Mouse (Mus musculus) CH12.LX (cell line): ENCODE results near the gene Krt87.

Experiments used
- BHLHE40 ChIP-seq: IDR thresholded peaks from 2 replicates; pipeline ENCODE4 v1.6.1; 2011; ENCODE audit warnings: mild to moderate bottlenecking, low read depth, low read length, improper control_type of control experiment
- CTCF ChIP-seq, 2 experiments: IDR thresholded peaks in 1 of 2; conservative IDR thresholded peaks in 1 of 2; 2 replicates each; pipeline ENCODE4 v1.5.1; 2011 to 2012; ENCODE audit warnings: low read depth in 2 of 2, low read length in 2 of 2, improper control_type of control experiment in 1 of 2, inconsistent platforms in 1 of 2, mild to moderate bottlenecking in 1 of 2, moderate library complexity in 1 of 2
- E2F4 ChIP-seq: IDR thresholded peaks from 2 replicates; pipeline ENCODE4 v1.6.1; 2011; ENCODE audit warnings: low read depth, low read length, improper control_type of control experiment; ENCODE audit not compliant: insufficient replicate concordance
- ELF1 ChIP-seq: IDR thresholded peaks from 2 replicates; pipeline ENCODE4 v1.6.1; 2014; ENCODE audit warnings: low read depth, mild to moderate bottlenecking, inconsistent platforms, low read length, improper control_type of control experiment
- JUND ChIP-seq: conservative IDR thresholded peaks from 2 replicates; pipeline ENCODE4 v1.6.1; 2011; ENCODE audit warnings: low read depth, low read length, improper control_type of control experiment
- MAFK ChIP-seq: IDR thresholded peaks from 2 replicates; pipeline ENCODE4 v1.6.1; 2011; ENCODE audit warnings: low read length, improper control_type of control experiment; ENCODE audit not compliant: insufficient replicate concordance
- PAX5 ChIP-seq: IDR thresholded peaks from 2 replicates; pipeline ENCODE4 v1.6.1; 2012; ENCODE audit warnings: low read length, inconsistent platforms, mixed read lengths
- POLR2A ChIP-seq: IDR thresholded peaks from 2 replicates; pipeline ENCODE4 v1.6.1; 2011; ENCODE audit warnings: low read depth, mild to moderate bottlenecking, improper control_type of control experiment, low read length
- RAD21 ChIP-seq: IDR thresholded peaks from 2 replicates; pipeline ENCODE4 v1.6.1; 2011; ENCODE audit warnings: low read depth, mild to moderate bottlenecking, low read length, improper control_type of control experiment, moderate library complexity
- SMC3 ChIP-seq: IDR thresholded peaks from 2 replicates; pipeline ENCODE4 v1.6.1; 2011; ENCODE audit warnings: low read depth, low read length, improper control_type of control experiment
- ZNF384 ChIP-seq: IDR thresholded peaks from 2 replicates; pipeline ENCODE4 v1.6.1; 2012; ENCODE audit warnings: low read depth, low read length, improper control_type of control experiment, inconsistent platforms

GRCm38 (mm10) chr15:101436611-101437010 is 2.0 kb downstream of the Krt87 start:
- TF ChIP-seq RAD21: no peak
- no peak for TF ChIP-seq E2F4
- TF ChIP-seq CTCF (conservative IDR thresholded peaks at IDR 0.05 in 1 of 2, IDR thresholded peaks at IDR 0.05 in 1 of 2; ENCODE audit: low read depth in 2 of 2, low read length in 2 of 2): no peak
- no peak for TF ChIP-seq PAX5
- no peak for TF ChIP-seq POLR2A
- no peak for TF ChIP-seq SMC3
- no peak for TF ChIP-seq ZNF384
- no peak for TF ChIP-seq ELF1
- no peak for TF ChIP-seq MAFK
- TF ChIP-seq BHLHE40: no peak
- no peak for TF ChIP-seq JUND
